Mouse (Mus musculus): ENCODE measurements around the gene C1qtnf6. TPM values are rescaled to one million over a fixed set of nuclear protein-coding genes. Genes with fewer than 3 reads are reported as not detected.

Gene C1qtnf6
- polyA plus RNA-seq, 1 experiment from 2014 or later, result 41.1 TPM

GRCm38 (mm10) chr15:78542767-78543303 lies 11.6 kb upstream of the C1qtnf6 start:
- H3K9ac ChIP-seq (ENCODE audit: low read length), result no peak overlapping the region
- no peak for ATAC-seq (ENCODE audit: insufficient number of reproducible peaks, insufficient read depth, low FRiP score, low read depth)
- H3K4me3 ChIP-seq (ENCODE audit: control insufficient read depth in 1 of 2, insufficient read depth in 1 of 2, low read depth in 1 of 2, low read length in 2 of 2), result no peak overlapping the region
- peaks cover 34% of the 10 kb centered on the region for H3K27me3 ChIP-seq (ENCODE audit: control insufficient read depth, insufficient read depth, low read length)
- no peaks in the 10 kb centered on the region for H3K36me3 ChIP-seq (ENCODE audit: control insufficient read depth, insufficient read depth, low read length)
- H3K4me1 ChIP-seq (ENCODE audit: control insufficient read depth in 2 of 2, insufficient read depth in 2 of 2, low read length in 2 of 2), result peaks cover 20 to 31% of the 10 kb centered on the region in 2 experiments
- no peaks in the 10 kb centered on the region for H3K9me3 ChIP-seq (ENCODE audit: control insufficient read depth, low read length)
- 50% methylated on average over 7 of the region's 7 CpGs for WGBS
- no peak overlapping the region for H3K27ac ChIP-seq (replicated peaks in 1 of 2; ENCODE audit: control insufficient read depth in 1 of 2, insufficient read depth in 1 of 2, low read depth in 2 of 2, low read length in 2 of 2)
- H3K4me2 ChIP-seq (ENCODE audit: low read length), result no peak overlapping the region

- Histone ChIP-seq H3K36me3 (ENCODE audit: control insufficient read depth, insufficient read depth, low read length) (no peaks in the 10 kb centered on the region), H3K9me3 (ENCODE audit: control insufficient read depth, low read length) (no peaks in the 10 kb centered on the region), H3K4me2 (ENCODE audit: low read length) (peak overlapping the region; percentile 5; the same call in 1 of the 2 replicates), H3K27ac (replicated peaks in 1 of 2; ENCODE audit: control insufficient read depth in 1 of 2, insufficient read depth in 1 of 2, low read depth in 2 of 2, low read length in 2 of 2) (peak overlapping the region in 1 of 2 experiments; percentile 60; a peak in 2 of 4 replicates), H3K9ac (ENCODE audit: low read length) (peak overlapping the region; percentile 31; the same call in 1 of the 2 replicates), H3K4me3 (ENCODE audit: control insufficient read depth in 1 of 2, insufficient read depth in 1 of 2, low read depth in 1 of 2, low read length in 2 of 2) (no peak overlapping the region), H3K27me3 (ENCODE audit: control insufficient read depth, insufficient read depth, low read length) (peaks cover 34% of the 10 kb centered on the region), H3K4me1 (ENCODE audit: control insufficient read depth in 2 of 2, insufficient read depth in 2 of 2, low read length in 2 of 2) (peaks cover 20 to 28% of the 10 kb centered on the region in 2 experiments)
- WGBS, result 70% methylated on average over 3 of the region's 3 CpGs
- no peak for ATAC-seq (ENCODE audit: insufficient number of reproducible peaks, insufficient read depth, low FRiP score, low read depth)
Measured at GRCm38 (mm10) chr15:78542098-78542766, 11.0 kb upstream of the C1qtnf6 start.

- peak; percentile 65 for ATAC-seq (ENCODE audit: insufficient number of reproducible peaks, insufficient read depth, low FRiP score, low read depth)
- Histone ChIP-seq H3K27me3 (ENCODE audit: control insufficient read depth, insufficient read depth, low read length) (peaks cover 34% of the 10 kb centered on the region), H3K36me3 (ENCODE audit: control insufficient read depth, insufficient read depth, low read length) (no peaks in the 10 kb centered on the region), H3K4me3 (ENCODE audit: control insufficient read depth in 1 of 2, insufficient read depth in 1 of 2, low read depth in 1 of 2, low read length in 2 of 2) (no peak overlapping the region), H3K9me3 (ENCODE audit: control insufficient read depth, low read length) (no peaks in the 10 kb centered on the region), H3K4me2 (ENCODE audit: low read length) (peak overlapping the region; percentile 5; the same call in 1 of the 2 replicates), H3K27ac (replicated peaks in 1 of 2; ENCODE audit: control insufficient read depth in 1 of 2, insufficient read depth in 1 of 2, low read depth in 2 of 2, low read length in 2 of 2) (peak overlapping the region in 1 of 2 experiments; percentile 60; a peak in 2 of 4 replicates), H3K9ac (ENCODE audit: low read length) (peak overlapping the region; percentile 31; the same call in 1 of the 2 replicates), H3K4me1 (ENCODE audit: control insufficient read depth in 2 of 2, insufficient read depth in 2 of 2, low read length in 2 of 2) (peaks cover 20 to 28% of the 10 kb centered on the region in 2 experiments)
- 4% methylated on average over 3 of the region's 3 CpGs for WGBS
Measured at GRCm38 (mm10) chr15:78541606-78542005, 10.4 kb upstream of the C1qtnf6 start.

GRCm38 (mm10) chr15:78541036-78541435 lies 9.8 kb upstream of the C1qtnf6 start:
- Histone ChIP-seq H3K4me3 (ENCODE audit: control insufficient read depth in 1 of 2, insufficient read depth in 1 of 2, low read depth in 1 of 2, low read length in 2 of 2) (no peak overlapping the region), H3K36me3 (ENCODE audit: control insufficient read depth, insufficient read depth, low read length) (no peaks in the 10 kb centered on the region), H3K4me2 (ENCODE audit: low read length) (no peak overlapping the region), H3K27me3 (ENCODE audit: control insufficient read depth, insufficient read depth, low read length) (peaks cover 34% of the 10 kb centered on the region), H3K4me1 (ENCODE audit: control insufficient read depth in 2 of 2, insufficient read depth in 2 of 2, low read length in 2 of 2) (peaks cover 20 to 28% of the 10 kb centered on the region in 2 experiments), H3K9me3 (ENCODE audit: control insufficient read depth, low read length) (no peaks in the 10 kb centered on the region), H3K27ac (replicated peaks in 1 of 2; ENCODE audit: control insufficient read depth in 1 of 2, insufficient read depth in 1 of 2, low read depth in 2 of 2, low read length in 2 of 2) (peak overlapping the region in 1 of 2 experiments; percentile 45; a peak in 1 of 4 replicates), H3K9ac (ENCODE audit: low read length) (no peak overlapping the region)
- ATAC-seq (ENCODE audit: insufficient number of reproducible peaks, insufficient read depth, low FRiP score, low read depth), result no peak
- 78% methylated on average over 3 of the region's 3 CpGs for WGBS

GRCm38 (mm10) chr15:78535723-78536421 lies 4.7 kb upstream of the C1qtnf6 start:
- Histone ChIP-seq H3K9ac (ENCODE audit: low read length) (no peak overlapping the region), H3K4me3 (ENCODE audit: control insufficient read depth in 1 of 2, insufficient read depth in 1 of 2, low read depth in 1 of 2, low read length in 2 of 2) (no peak overlapping the region)
- WGBS, result 62% methylated on average over 10 of the region's 10 CpGs

GRCm38 (mm10) chr15:78533346-78533835 lies 2.2 kb upstream of the C1qtnf6 start:
- ATAC-seq (ENCODE audit: insufficient number of reproducible peaks, insufficient read depth, low FRiP score, low read depth), result no peak
- 77% methylated on average over 10 of the region's 10 CpGs for WGBS
- Histone ChIP-seq H3K4me3 (ENCODE audit: control insufficient read depth in 1 of 2, insufficient read depth in 1 of 2, low read depth in 1 of 2, low read length in 2 of 2) (no peak overlapping the region), H3K9me3 (ENCODE audit: control insufficient read depth, low read length) (no peaks in the 10 kb centered on the region), H3K9ac (ENCODE audit: low read length) (no peak overlapping the region), H3K27me3 (ENCODE audit: control insufficient read depth, insufficient read depth, low read length) (peaks cover 2% of the 10 kb centered on the region; the same call in 1 of the 2 replicates), H3K4me1 (ENCODE audit: control insufficient read depth in 2 of 2, insufficient read depth in 2 of 2, low read length in 2 of 2) (peaks cover 22 to 33% of the 10 kb centered on the region in 2 experiments), H3K36me3 (ENCODE audit: control insufficient read depth, insufficient read depth, low read length) (no peaks in the 10 kb centered on the region), H3K4me2 (ENCODE audit: low read length) (no peak overlapping the region), H3K27ac (replicated peaks in 1 of 2; ENCODE audit: control insufficient read depth in 1 of 2, insufficient read depth in 1 of 2, low read depth in 2 of 2, low read length in 2 of 2) (no peak overlapping the region)

More at GRCm38 (mm10) chr15:78535723-78536421, 4.7 kb upstream of the C1qtnf6 start:
- Histone ChIP-seq H3K4me1 (ENCODE audit: control insufficient read depth in 2 of 2, insufficient read depth in 2 of 2, low read length in 2 of 2) (peaks cover 7 to 10% of the 10 kb centered on the region in 2 experiments), H3K27me3 (ENCODE audit: control insufficient read depth, insufficient read depth, low read length) (peaks cover 14% of the 10 kb centered on the region), H3K36me3 (ENCODE audit: control insufficient read depth, insufficient read depth, low read length) (no peaks in the 10 kb centered on the region), H3K9me3 (ENCODE audit: control insufficient read depth, low read length) (no peaks in the 10 kb centered on the region), H3K27ac (replicated peaks in 1 of 2; ENCODE audit: control insufficient read depth in 1 of 2, insufficient read depth in 1 of 2, low read depth in 2 of 2, low read length in 2 of 2) (no peak overlapping the region), H3K4me2 (ENCODE audit: low read length) (no peak overlapping the region)
- no peak for ATAC-seq (ENCODE audit: insufficient number of reproducible peaks, insufficient read depth, low FRiP score, low read depth)

GRCm38 (mm10) chr15:78532566-78533345 lies 1.5 kb upstream of the C1qtnf6 start:
- Histone ChIP-seq H3K4me2 (ENCODE audit: low read length) (no peak overlapping the region), H3K27ac (replicated peaks in 1 of 2; ENCODE audit: control insufficient read depth in 1 of 2, insufficient read depth in 1 of 2, low read depth in 2 of 2, low read length in 2 of 2) (no peak overlapping the region), H3K4me3 (ENCODE audit: control insufficient read depth in 1 of 2, insufficient read depth in 1 of 2, low read depth in 1 of 2, low read length in 2 of 2) (no peak overlapping the region), H3K4me1 (ENCODE audit: control insufficient read depth in 2 of 2, insufficient read depth in 2 of 2, low read length in 2 of 2) (peaks cover 23 to 37% of the 10 kb centered on the region in 2 experiments), H3K36me3 (ENCODE audit: control insufficient read depth, insufficient read depth, low read length) (no peaks in the 10 kb centered on the region), H3K27me3 (ENCODE audit: control insufficient read depth, insufficient read depth, low read length) (peaks cover 2% of the 10 kb centered on the region; the same call in 1 of the 2 replicates), H3K9me3 (ENCODE audit: control insufficient read depth, low read length) (no peaks in the 10 kb centered on the region), H3K9ac (ENCODE audit: low read length) (peak overlapping the region; percentile 22; the same call in 1 of the 2 replicates)
- WGBS, result 70% methylated on average over 10 of the region's 10 CpGs
- ATAC-seq (ENCODE audit: insufficient number of reproducible peaks, insufficient read depth, low FRiP score, low read depth), result no peak

Measured in heart, embryonic 14.5 days (tissue).